Mouse (Mus musculus) hindbrain, embryonic 12.5 days (tissue): ENCODE measurements around the gene Dync1li2. TPM values are rescaled to one million over a fixed set of nuclear protein-coding genes. Genes with fewer than 3 reads are reported as not detected.

Source experiments
- ATAC-seq: fragments of 200-750 bp; cut with Nextera tagmentation; 2 replicates; pipeline ENCODE4 v1.8.0; 2017; ENCODE audit warnings: moderate TSS enrichment; ENCODE audit not compliant: low FRiP score
- H3K27ac ChIP-seq: fragments of 300-500 bp; sonication (generic); 2 replicates; pipeline ENCODE4 v1.5.1; 2016; ENCODE audit warnings: mild to moderate bottlenecking
- H3K27me3 ChIP-seq: fragments of 300-500 bp; sonication (generic); 2 replicates; pipeline ENCODE4 v1.6.1; 2016; ENCODE audit warnings: mild to moderate bottlenecking
- H3K36me3 ChIP-seq: fragments of 300-500 bp; sonication (generic); 2 replicates; pipeline ENCODE4 v1.6.1; 2016; ENCODE audit warnings: mild to moderate bottlenecking
- H3K4me1 ChIP-seq: fragments of 300-500 bp; sonication (generic); 2 replicates; pipeline ENCODE4 v1.6.1; 2016
- H3K4me2 ChIP-seq: fragments of 300-500 bp; sonication (generic); replicated peaks from 2 replicates; pipeline ENCODE4 v1.6.1; 2016; ENCODE audit warnings: mild to moderate bottlenecking
- H3K4me3 ChIP-seq: fragments of 300-500 bp; sonication (generic); 2 replicates; pipeline ENCODE4 v1.5.1; 2016; ENCODE audit warnings: mild to moderate bottlenecking
- H3K9ac ChIP-seq: fragments of 300-500 bp; sonication (generic); 2 replicates; pipeline ENCODE4 v1.6.1; 2016; ENCODE audit warnings: mild to moderate bottlenecking, moderate library complexity
- H3K9me3 ChIP-seq: fragments of 300-500 bp; sonication (generic); replicated peaks from 2 replicates; pipeline ENCODE4 v1.6.1; 2016; ENCODE audit warnings: mild to moderate bottlenecking
- WGBS: fragments of 180-500 bp; shearing (Covaris S2); methylation state at CpG from one replicate; pipeline ENCODE4 v1.1.7; 2016; 5-methylcytosine and 5-hydroxymethylcytosine counted together
- polyA plus RNA-seq: library from polyadenylated mRNA; unstranded; fragments of >200 nt; fragmentation: Nextera tagmentation; extraction: Ambion mirVana; gene quantifications from 2 replicates; pipeline ENCODE4 v1.2.1, GENCODE M21; 2016

Gene Dync1li2
- polyA plus RNA-seq, 1 experiment from 2014 or later, result 131 TPM

DNA sequence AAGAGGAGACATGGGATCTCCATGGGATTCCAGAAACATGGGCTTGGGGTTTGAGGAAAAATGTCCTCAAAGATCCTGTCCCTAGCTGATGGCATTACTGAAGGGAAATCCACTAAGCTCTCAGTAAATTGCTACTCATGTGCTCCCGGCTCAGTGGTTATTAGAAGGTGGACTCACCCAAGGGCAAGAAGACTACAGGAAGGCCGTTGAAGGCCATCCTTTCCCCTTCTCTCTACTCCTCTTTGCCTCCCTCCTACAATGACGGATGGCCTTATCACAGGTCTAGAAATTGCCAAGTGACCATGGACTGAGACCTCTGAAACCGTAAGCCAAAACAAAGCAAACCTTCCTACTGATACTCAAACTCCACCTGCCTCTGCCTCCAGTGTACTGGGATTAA is 6.3 kb downstream of the Dync1li2 start:
- WGBS, result 92% methylated on average over 4 of the region's 4 CpGs
- H3K36me3 ChIP-seq, result peaks cover 84% of the 10 kb centered on the region
- no peak overlapping the region for H3K4me2 ChIP-seq
- no peaks in the 10 kb centered on the region for H3K27me3 ChIP-seq
- H3K4me1 ChIP-seq, result peaks cover 19% of the 10 kb centered on the region
- H3K9ac ChIP-seq, result no peak overlapping the region
- no peaks in the 10 kb centered on the region for H3K9me3 ChIP-seq
- ATAC-seq, result no peak
- H3K4me3 ChIP-seq, result no peak overlapping the region
- no peak overlapping the region; the same call in 1 of the 2 replicates for H3K27ac ChIP-seq

DNA sequence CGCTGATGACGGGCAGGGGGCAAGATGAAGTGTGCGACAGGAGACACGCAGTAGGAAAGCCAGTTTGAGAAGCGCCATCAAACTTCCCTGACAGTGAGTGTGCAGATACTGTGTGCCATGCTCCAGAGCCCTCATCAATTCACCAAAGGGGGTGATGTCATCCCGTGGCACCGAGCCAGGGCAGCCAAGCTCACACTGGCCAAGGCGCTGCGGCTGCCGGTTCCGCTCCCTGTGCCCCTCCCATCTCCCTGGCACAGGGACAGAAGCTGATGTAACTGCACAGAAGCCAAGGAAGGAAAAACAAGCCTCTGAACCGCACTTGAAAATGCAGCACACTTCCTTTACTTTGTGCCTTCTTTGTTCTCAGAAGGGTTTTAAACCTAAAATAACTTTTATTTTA is 6.8 kb downstream of the Dync1li2 start:
- H3K27ac ChIP-seq, result peak overlapping the region; percentile 9; the same call in 1 of the 2 replicates
- no peak overlapping the region for H3K9ac ChIP-seq
- H3K9me3 ChIP-seq, result no peaks in the 10 kb centered on the region
- H3K4me1 ChIP-seq, result peaks cover 13% of the 10 kb centered on the region
- no peak overlapping the region for H3K4me3 ChIP-seq
- H3K36me3 ChIP-seq, result peaks cover 90% of the 10 kb centered on the region
- peak; percentile 97 for ATAC-seq
- no peak overlapping the region; the same call in 1 of the 2 replicates for H3K4me2 ChIP-seq
- WGBS, result 56% methylated on average over 12 of the region's 12 CpGs
- H3K27me3 ChIP-seq, result no peaks in the 10 kb centered on the region

DNA sequence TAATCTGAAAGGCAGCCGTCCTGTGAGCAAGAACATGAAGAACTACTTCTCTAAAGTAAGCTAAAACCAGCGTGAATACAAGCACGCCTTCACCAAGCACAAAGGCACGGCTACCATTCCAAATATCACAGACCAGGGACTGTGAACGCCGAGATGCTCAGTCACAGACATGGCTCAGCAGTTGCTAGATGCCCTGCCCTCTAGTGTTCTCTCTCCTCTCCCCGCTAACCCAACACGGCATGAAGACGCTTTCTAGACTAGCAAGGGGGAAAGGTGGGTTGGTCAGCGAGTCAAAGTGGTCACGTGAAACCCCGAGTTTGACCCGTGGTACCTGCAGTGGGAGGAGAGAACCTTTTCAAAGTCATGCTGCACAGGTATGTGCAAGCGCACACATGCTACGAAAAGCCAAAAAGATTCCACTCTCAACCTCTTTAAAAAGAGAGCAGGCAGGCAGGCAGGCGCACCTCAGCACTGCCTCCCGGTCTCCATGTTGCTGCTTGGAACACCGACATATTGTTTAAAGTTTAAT is 8.0 kb downstream of the Dync1li2 start:
- Histone ChIP-seq H3K9ac (no peak overlapping the region), H3K9me3 (no peaks in the 10 kb centered on the region), H3K36me3 (peaks cover 94% of the 10 kb centered on the region), H3K4me3 (no peak overlapping the region), H3K4me2 (no peak overlapping the region), H3K4me1 (peaks cover 7% of the 10 kb centered on the region), H3K27ac (no peak overlapping the region), H3K27me3 (no peaks in the 10 kb centered on the region)
- WGBS, result 88% methylated on average over 18 of the region's 18 CpGs
- no peak for ATAC-seq

DNA sequence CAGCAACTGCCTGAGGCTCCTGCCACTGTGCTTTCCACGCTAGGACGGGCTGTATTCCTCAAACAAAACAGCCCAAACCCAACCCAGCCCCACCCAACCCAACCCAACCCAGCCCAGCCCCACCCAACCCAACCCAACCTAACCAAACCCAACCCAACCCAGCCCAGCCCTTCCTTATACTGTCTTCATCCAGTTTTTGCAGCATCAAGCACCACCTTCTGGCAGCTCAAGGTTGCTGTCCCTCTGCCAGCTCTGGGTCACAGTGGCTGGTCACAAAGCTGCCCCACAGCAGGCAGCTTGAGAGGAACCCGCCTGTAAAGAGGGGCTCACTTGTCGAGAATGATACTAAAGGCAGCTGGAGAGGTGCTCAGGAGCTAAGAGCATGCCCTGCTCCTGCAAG is 8.6 kb downstream of the Dync1li2 start:
- no peak for ATAC-seq
- H3K9ac ChIP-seq, result no peak overlapping the region

DNA sequence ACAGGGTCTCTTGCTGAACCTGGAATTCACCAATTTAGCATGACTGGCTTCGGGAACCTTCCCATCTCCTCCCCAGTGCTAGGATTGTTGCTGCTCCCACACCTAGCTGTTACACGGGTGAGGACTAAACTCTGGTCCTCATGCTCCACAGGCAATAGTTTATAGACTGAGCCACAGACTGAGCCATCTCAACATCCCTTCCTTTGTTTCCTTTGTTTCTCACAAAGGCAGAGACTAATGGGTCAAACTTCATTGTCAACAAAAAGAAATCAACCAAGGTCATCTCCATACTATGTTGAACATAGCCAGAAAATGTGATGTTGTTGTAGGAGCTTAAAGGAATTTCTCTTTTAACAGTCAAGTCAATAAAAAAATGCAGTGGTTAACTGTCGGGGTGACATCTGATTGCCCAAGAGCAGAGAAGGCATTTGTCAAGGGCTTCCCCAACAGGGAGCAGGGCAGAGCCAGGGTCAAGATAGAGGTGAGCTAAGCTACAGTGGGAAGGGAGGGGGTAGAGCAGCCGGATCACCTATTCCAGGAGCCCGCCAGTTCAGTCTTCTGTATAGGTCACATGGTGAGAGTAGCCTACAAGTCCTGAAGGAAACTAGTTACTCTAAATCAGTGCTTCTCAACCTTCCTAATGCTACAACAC is 9.5 kb downstream of the Dync1li2 start:
- no peak overlapping the region for H3K27ac ChIP-seq
- H3K27me3 ChIP-seq, result no peaks in the 10 kb centered on the region
- H3K4me2 ChIP-seq, result no peak overlapping the region
- 94% methylated on average over 5 of the region's 5 CpGs for whole genome bisulfite sequencing
- peaks cover 7% of the 10 kb centered on the region for H3K4me1 ChIP-seq
- H3K4me3 ChIP-seq, result no peak overlapping the region
- no peak for ATAC-seq
- no peaks in the 10 kb centered on the region for H3K9me3 ChIP-seq
- H3K9ac ChIP-seq, result no peak overlapping the region
- peaks cover 94% of the 10 kb centered on the region for H3K36me3 ChIP-seq

More for the DNA sequence above, 8.6 kb downstream of the Dync1li2 start:
- H3K4me1 ChIP-seq, result peaks cover 7% of the 10 kb centered on the region
- no peak overlapping the region for H3K27ac ChIP-seq
- no peak overlapping the region for H3K4me2 ChIP-seq
- WGBS, result 94% methylated on average over 4 of the region's 4 CpGs
- no peaks in the 10 kb centered on the region for H3K9me3 ChIP-seq
- no peak overlapping the region for H3K4me3 ChIP-seq
- peaks cover 94% of the 10 kb centered on the region for H3K36me3 ChIP-seq
- no peaks in the 10 kb centered on the region for H3K27me3 ChIP-seq

DNA sequence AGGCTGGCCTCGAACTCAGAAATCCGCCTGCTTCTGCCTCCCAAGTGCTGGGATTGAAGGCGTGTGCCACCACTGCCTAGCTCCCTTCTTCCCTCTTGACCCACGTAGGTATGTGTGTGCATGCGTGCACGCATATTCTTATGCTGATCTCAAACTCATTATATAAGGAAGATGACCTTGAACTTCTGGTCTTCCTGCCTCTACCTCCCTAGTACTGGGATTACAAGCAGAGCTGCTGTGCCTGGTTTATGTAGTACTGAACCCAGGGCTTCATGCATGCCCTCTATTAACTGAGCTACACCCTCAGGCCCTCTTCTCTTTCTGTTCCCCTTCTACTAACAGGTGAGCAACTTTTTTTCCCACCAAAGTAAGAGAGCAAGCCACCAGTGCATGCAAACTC is 10.2 kb downstream of the Dync1li2 start:
- Histone ChIP-seq H3K36me3 (peaks cover 96% of the 10 kb centered on the region), H3K4me1 (peaks cover 7% of the 10 kb centered on the region), H3K27me3 (no peaks in the 10 kb centered on the region), H3K4me2 (no peak overlapping the region), H3K27ac (no peak overlapping the region), H3K4me3 (no peak overlapping the region), H3K9me3 (no peaks in the 10 kb centered on the region), H3K9ac (no peak overlapping the region)
- WGBS, result 95% methylated on average over 6 of the region's 6 CpGs
- no peak for ATAC-seq

DNA sequence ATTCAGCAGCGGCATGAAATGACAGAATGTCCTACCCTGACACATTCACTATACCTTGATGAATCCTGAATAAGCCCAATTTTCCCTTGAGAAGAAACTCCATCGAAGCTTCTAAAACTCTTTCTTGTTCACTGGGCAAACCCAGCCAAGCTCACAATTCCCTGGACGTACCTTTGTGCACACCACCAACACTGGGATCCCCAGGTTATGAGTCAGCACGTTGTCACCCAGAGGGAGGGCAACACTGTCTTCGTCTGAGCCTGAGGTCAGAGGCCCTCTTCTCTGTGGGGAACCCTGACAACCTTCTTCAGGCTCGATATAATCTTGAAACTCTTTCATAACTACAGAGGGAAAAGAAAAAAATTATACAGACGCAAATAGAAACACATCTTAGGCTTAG is 12.6 kb downstream of the Dync1li2 start:
- peaks cover under 1% of the 10 kb centered on the region; the same call in 1 of the 2 replicates for H3K4me1 ChIP-seq
- ATAC-seq, result no peak
- H3K36me3 ChIP-seq, result peaks cover 99% of the 10 kb centered on the region
- no peak overlapping the region for H3K4me2 ChIP-seq
- H3K9ac ChIP-seq, result no peak overlapping the region
- no peak overlapping the region for H3K27ac ChIP-seq
- H3K4me3 ChIP-seq, result no peak overlapping the region
- no peaks in the 10 kb centered on the region for H3K9me3 ChIP-seq
- no peaks in the 10 kb centered on the region for H3K27me3 ChIP-seq
- WGBS, result 90% methylated on average over 7 of the region's 7 CpGs

DNA sequence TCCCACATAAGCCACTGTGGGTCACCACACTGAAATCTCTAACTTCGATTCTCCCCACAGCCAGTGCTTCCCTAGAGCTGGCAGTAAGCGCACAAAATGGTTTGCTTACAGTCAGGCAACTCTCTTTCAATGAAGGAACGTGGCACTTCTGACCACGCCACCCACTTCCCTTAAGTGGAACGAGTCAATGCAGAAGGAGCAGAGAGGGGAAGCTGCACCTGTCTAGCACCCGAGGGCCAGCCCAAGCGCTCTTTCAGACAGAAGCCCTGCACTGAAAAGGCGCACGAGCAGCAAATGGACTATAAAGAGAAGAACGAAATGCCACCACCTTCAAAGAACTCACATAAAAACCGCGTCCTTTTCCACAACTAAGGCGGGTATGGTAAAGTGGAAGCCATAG is 15.1 kb downstream of the Dync1li2 start:
- Histone ChIP-seq H3K27me3 (no peaks in the 10 kb centered on the region), H3K9ac (no peak overlapping the region), H3K9me3 (no peaks in the 10 kb centered on the region), H3K4me1 (no peaks in the 10 kb centered on the region), H3K4me3 (no peak overlapping the region), H3K4me2 (no peak overlapping the region), H3K27ac (no peak overlapping the region), H3K36me3 (peaks cover 96% of the 10 kb centered on the region)
- 94% methylated on average over 13 of the region's 13 CpGs for WGBS
- no peak for ATAC-seq

DNA sequence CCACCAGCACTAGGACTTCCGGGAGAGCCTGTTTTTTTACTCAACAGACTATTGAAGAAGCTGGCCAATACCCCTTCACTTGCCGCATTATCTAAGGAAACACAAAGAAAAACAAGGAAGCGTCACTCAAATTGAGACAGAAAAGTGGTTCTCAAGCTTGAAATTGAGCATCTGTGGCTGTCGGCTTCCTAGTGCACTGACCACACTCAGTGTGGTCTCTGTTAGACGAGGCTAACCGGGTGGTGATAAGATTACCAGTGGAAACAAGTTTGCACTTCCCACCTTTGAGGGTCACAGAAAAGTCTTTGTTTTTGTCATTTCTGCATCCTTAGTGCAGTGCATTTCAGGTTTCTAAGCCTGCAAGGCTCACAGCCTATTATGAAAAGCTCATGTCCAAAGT is 20.5 kb downstream of the Dync1li2 start:
- peaks cover 94% of the 10 kb centered on the region for H3K36me3 ChIP-seq
- no peak overlapping the region for H3K27ac ChIP-seq
- no peaks in the 10 kb centered on the region for H3K9me3 ChIP-seq
- no peak overlapping the region for H3K9ac ChIP-seq
- no peak for ATAC-seq
- no peak overlapping the region for H3K4me2 ChIP-seq
- no peak overlapping the region for H3K4me3 ChIP-seq
- no peaks in the 10 kb centered on the region for H3K4me1 ChIP-seq
- H3K27me3 ChIP-seq, result no peaks in the 10 kb centered on the region
- WGBS, result 89% methylated on average over 6 of the region's 6 CpGs

DNA sequence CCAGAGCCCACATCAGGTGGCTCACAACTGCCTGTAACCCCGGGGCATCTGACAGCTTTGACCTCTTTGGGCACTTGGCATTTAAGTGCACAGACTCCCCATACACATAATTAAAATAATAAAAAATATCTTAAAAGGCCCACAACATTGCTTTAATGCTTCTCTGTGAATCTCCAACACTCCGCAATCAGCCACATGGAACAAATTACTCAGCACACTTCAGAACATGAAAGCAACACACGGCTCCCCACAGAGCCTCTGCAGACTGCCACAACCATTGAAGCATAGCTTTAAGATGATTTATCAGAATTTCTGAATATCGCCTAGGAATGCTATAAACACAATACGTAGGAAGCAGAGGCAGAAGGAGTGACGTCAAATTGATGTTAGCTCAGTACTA is 26.8 kb downstream of the Dync1li2 start:
- H3K4me2 ChIP-seq, result no peak overlapping the region
- peaks cover 39% of the 10 kb centered on the region for H3K36me3 ChIP-seq
- ATAC-seq, result no peak
- H3K27me3 ChIP-seq, result no peaks in the 10 kb centered on the region
- no peak overlapping the region for H3K4me3 ChIP-seq
- H3K9me3 ChIP-seq, result no peaks in the 10 kb centered on the region
- H3K4me1 ChIP-seq, result no peaks in the 10 kb centered on the region
- 81% methylated on average over 6 of the region's 6 CpGs for WGBS
- H3K9ac ChIP-seq, result no peak overlapping the region
- no peak overlapping the region for H3K27ac ChIP-seq

DNA sequence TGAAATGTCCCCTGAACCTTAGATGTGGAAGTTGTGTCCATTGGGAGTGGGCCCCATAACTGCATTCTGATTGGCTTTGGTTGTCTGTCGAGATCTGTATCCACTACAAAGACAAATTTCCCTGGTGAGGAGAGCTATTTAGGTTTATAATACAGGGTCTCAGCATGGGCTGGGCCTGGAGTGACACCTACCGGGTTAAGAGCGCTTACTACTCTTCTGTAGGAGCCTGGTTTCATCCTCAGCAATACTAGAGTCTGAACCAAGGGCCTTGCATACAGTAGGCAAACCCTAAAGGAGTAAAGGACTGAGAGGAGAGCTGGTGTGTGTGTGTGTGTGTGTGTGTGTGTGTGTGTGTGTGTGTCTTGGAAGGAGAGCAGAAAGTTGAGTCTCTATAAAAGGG is 28.6 kb downstream of the Dync1li2 start:
- Histone ChIP-seq H3K9ac (no peak overlapping the region), H3K27ac (no peak overlapping the region), H3K4me3 (no peak overlapping the region), H3K4me1 (no peaks in the 10 kb centered on the region), H3K4me2 (no peak overlapping the region), H3K27me3 (no peaks in the 10 kb centered on the region), H3K36me3 (peaks cover 21% of the 10 kb centered on the region), H3K9me3 (no peaks in the 10 kb centered on the region)
- 60% methylated on average over 3 of the region's 3 CpGs for WGBS
- no peak for ATAC-seq

DNA sequence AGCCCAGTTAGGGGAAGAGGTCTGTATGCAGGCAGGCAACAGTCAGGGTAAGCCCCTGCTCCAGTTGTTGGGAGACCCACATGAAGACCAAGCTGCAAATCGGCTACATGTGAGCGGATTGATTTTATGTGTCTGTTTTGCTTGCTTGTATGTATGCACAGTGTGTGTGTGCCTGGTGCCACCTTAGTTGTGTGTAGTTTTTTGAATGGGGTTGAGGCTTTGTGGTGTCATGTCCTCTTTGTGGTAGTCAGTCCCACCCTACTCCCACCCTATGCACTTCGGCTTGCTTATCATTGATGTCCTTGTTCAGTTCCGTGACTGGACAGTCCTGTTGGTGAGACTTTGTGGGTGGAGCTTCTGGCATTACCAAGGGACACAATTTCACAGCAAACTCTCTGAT is 29.1 kb downstream of the Dync1li2 start:
- H3K4me2 ChIP-seq, result no peak overlapping the region
- H3K9ac ChIP-seq, result no peak overlapping the region
- no peaks in the 10 kb centered on the region for H3K4me1 ChIP-seq
- 0 out of 2 replicates have a peak, but pooled peaks have one; percentile 9 for ATAC-seq
- H3K4me3 ChIP-seq, result no peak overlapping the region
- H3K27ac ChIP-seq, result no peak overlapping the region
- no peaks in the 10 kb centered on the region for H3K27me3 ChIP-seq
- H3K9me3 ChIP-seq, result no peaks in the 10 kb centered on the region
- WGBS, result 89% methylated on average over 4 of the region's 4 CpGs
- H3K36me3 ChIP-seq, result peaks cover 17% of the 10 kb centered on the region
